Mouse (Mus musculus) liver, embryonic 12.5 days (tissue): ENCODE data around the gene Bcl2l1. TPM values are rescaled to one million over a fixed set of nuclear protein-coding genes. Genes with fewer than 3 reads are reported as not detected.
A peak's percentile ranks its signal among the peaks of the same experiment; 100 is the strongest.

ENCODE experiments used
- ATAC-seq: fragments of 200-750 bp; cut with Nextera tagmentation; 2 replicates; pipeline ENCODE4 v1.8.0; 2017; ENCODE audit warnings: moderate number of reproducible peaks, mild to moderate bottlenecking, moderate library complexity
- H3K27ac ChIP-seq: fragments of 300-500 bp; sonication (generic); 2 replicates; pipeline ENCODE4 v1.5.1; 2016; ENCODE audit warnings: mild to moderate bottlenecking
- H3K27me3 ChIP-seq: fragments of 300-500 bp; sonication (generic); replicated peaks from 2 replicates; pipeline ENCODE4 v1.6.1; 2016; ENCODE audit warnings: mild to moderate bottlenecking, moderate library complexity
- H3K36me3 ChIP-seq: fragments of 300-500 bp; sonication (generic); 2 replicates; pipeline ENCODE4 v1.6.1; 2016; ENCODE audit warnings: mild to moderate bottlenecking, moderate library complexity
- H3K4me1 ChIP-seq: fragments of 300-500 bp; sonication (generic); 2 replicates; pipeline ENCODE4 v1.6.1; 2016
- H3K4me2 ChIP-seq: fragments of 300-500 bp; sonication (generic); 2 replicates; pipeline ENCODE4 v1.6.1; 2016; ENCODE audit warnings: mild to moderate bottlenecking, moderate library complexity
- H3K4me3 ChIP-seq: fragments of 300-500 bp; sonication (generic); 2 replicates; pipeline ENCODE4 v1.5.1; 2016; ENCODE audit warnings: mild to moderate bottlenecking, moderate library complexity
- H3K9ac ChIP-seq: fragments of 300-500 bp; sonication (generic); 2 replicates; pipeline ENCODE4 v1.6.1; 2016; ENCODE audit warnings: mild to moderate bottlenecking, moderate library complexity
- H3K9me3 ChIP-seq: fragments of 300-500 bp; sonication (generic); replicated peaks from 2 replicates; pipeline ENCODE4 v1.6.1; 2016; ENCODE audit warnings: mild to moderate bottlenecking, moderate library complexity
- WGBS: fragments of 180-500 bp; shearing (Covaris S2); methylation state at CpG from one replicate; pipeline ENCODE4 v1.1.7; 2016; ENCODE audit not compliant: insufficient replicate concordance; 5-methylcytosine and 5-hydroxymethylcytosine counted together
- polyA plus RNA-seq: library from polyadenylated mRNA; unstranded; fragments of >200 nt; fragmentation: Nextera tagmentation; extraction: Ambion mirVana; gene quantifications from 2 replicates; pipeline ENCODE4 v1.2.1, GENCODE M21; 2016

Gene Bcl2l1
- polyA plus RNA-seq, 1 experiment from 2014 or later, result 127 TPM

- Histone ChIP-seq H3K9me3 (no peaks in the 10 kb centered on the region), H3K4me3 (no peak overlapping the region), H3K36me3 (peaks cover 52% of the 10 kb centered on the region), H3K27me3 (no peaks in the 10 kb centered on the region), H3K9ac (no peak overlapping the region), H3K4me2 (no peak overlapping the region), H3K4me1 (peaks cover 73% of the 10 kb centered on the region), H3K27ac (peak overlapping the region; percentile 38; the same call in 1 of the 2 replicates)
- no peak for ATAC-seq
- 87% methylated on average over 3 of the region's 3 CpGs for WGBS
Measured at GRCm38 (mm10) chr2:152781031-152781711, 50.4 kb downstream of the Bcl2l1 start.

- 84% methylated on average over 2 of the region's 2 CpGs for WGBS
- no peak overlapping the region for H3K9ac ChIP-seq
- H3K4me1 ChIP-seq, result peaks cover 66% of the 10 kb centered on the region
- H3K27ac ChIP-seq, result no peak overlapping the region
- H3K9me3 ChIP-seq, result no peaks in the 10 kb centered on the region
- H3K4me3 ChIP-seq, result no peak overlapping the region
- H3K4me2 ChIP-seq, result no peak overlapping the region
- no peak for ATAC-seq
- H3K27me3 ChIP-seq, result no peaks in the 10 kb centered on the region
- peaks cover 51% of the 10 kb centered on the region for H3K36me3 ChIP-seq
Measured at GRCm38 (mm10) chr2:152780466-152780865, 51.1 kb downstream of the Bcl2l1 start.

GRCm38 (mm10) chr2:152777081-152777480, 54.4 kb downstream of the Bcl2l1 start:
- Histone ChIP-seq H3K27ac (no peak overlapping the region), H3K4me1 (peaks cover 40% of the 10 kb centered on the region), H3K9me3 (no peaks in the 10 kb centered on the region), H3K27me3 (peaks cover 11% of the 10 kb centered on the region; the same call in 1 of the 2 replicates), H3K4me3 (no peak overlapping the region), H3K36me3 (peaks cover 42% of the 10 kb centered on the region), H3K4me2 (no peak overlapping the region), H3K9ac (no peak overlapping the region)
- WGBS, result 85% methylated on average over 3 of the region's 3 CpGs
- no peak for ATAC-seq

- no peak overlapping the region for H3K9ac ChIP-seq
- H3K4me2 ChIP-seq, result no peak overlapping the region
- H3K36me3 ChIP-seq, result peaks cover 35% of the 10 kb centered on the region
- WGBS, result 81% methylated on average over 2 of the region's 2 CpGs
- H3K9me3 ChIP-seq, result no peaks in the 10 kb centered on the region
- H3K4me3 ChIP-seq, result no peak overlapping the region
- H3K27ac ChIP-seq, result no peak overlapping the region
- peaks cover 36% of the 10 kb centered on the region for H3K4me1 ChIP-seq
- ATAC-seq, result no peak
- peaks cover 18% of the 10 kb centered on the region; the same call in 1 of the 2 replicates for H3K27me3 ChIP-seq
Measured at GRCm38 (mm10) chr2:152776435-152776834, 55.1 kb downstream of the Bcl2l1 start.

- no peak overlapping the region for H3K27ac ChIP-seq
Measured at GRCm38 (mm10) chr2:152776019-152776418, 55.5 kb downstream of the Bcl2l1 start.

GRCm38 (mm10) chr2:152775357-152775756, 56.2 kb downstream of the Bcl2l1 start:
- ATAC-seq, result no peak
- no peak overlapping the region for H3K9ac ChIP-seq
- H3K27ac ChIP-seq, result no peak overlapping the region
- no peaks in the 10 kb centered on the region for H3K9me3 ChIP-seq
- WGBS, result 53% methylated on average over 4 of the region's 4 CpGs
- H3K4me2 ChIP-seq, result no peak overlapping the region
- H3K4me3 ChIP-seq, result no peak overlapping the region
- H3K4me1 ChIP-seq, result peaks cover 30% of the 10 kb centered on the region
- H3K36me3 ChIP-seq, result peaks cover 24% of the 10 kb centered on the region
- peaks cover 28% of the 10 kb centered on the region for H3K27me3 ChIP-seq

More at GRCm38 (mm10) chr2:152776019-152776418, 55.5 kb downstream of the Bcl2l1 start:
- WGBS, result 71% methylated on average over 3 of the region's 3 CpGs
- Histone ChIP-seq H3K4me1 (peaks cover 35% of the 10 kb centered on the region), H3K4me2 (no peak overlapping the region), H3K9me3 (no peaks in the 10 kb centered on the region), H3K9ac (no peak overlapping the region), H3K27me3 (peaks cover 22% of the 10 kb centered on the region), H3K36me3 (peaks cover 31% of the 10 kb centered on the region), H3K4me3 (no peak overlapping the region)
- no peak for ATAC-seq

GRCm38 (mm10) chr2:152772231-152772630, 59.3 kb downstream of the Bcl2l1 start:
- Histone ChIP-seq H3K36me3 (0 out of 2 replicates have a peak, but pooled peaks cover under 1% of the 10 kb centered on the region), H3K4me3 (no peak overlapping the region), H3K27ac (no peak overlapping the region), H3K4me2 (no peak overlapping the region), H3K9ac (no peak overlapping the region), H3K4me1 (peaks cover 44% of the 10 kb centered on the region), H3K27me3 (peaks cover 41% of the 10 kb centered on the region), H3K9me3 (no peaks in the 10 kb centered on the region)
- no peak for ATAC-seq
- 18% methylated on average over 1 of the region's 1 CpGs for WGBS

- Histone ChIP-seq H3K9me3 (no peaks in the 10 kb centered on the region), H3K4me3 (no peak overlapping the region), H3K36me3 (no peaks in the 10 kb centered on the region), H3K4me2 (no peak overlapping the region), H3K9ac (no peak overlapping the region), H3K27me3 (peaks cover 41% of the 10 kb centered on the region), H3K4me1 (peaks cover 51% of the 10 kb centered on the region), H3K27ac (no peak overlapping the region)
- no peak for ATAC-seq
- WGBS, result 62% methylated on average over 9 of the region's 9 CpGs
Measured at GRCm38 (mm10) chr2:152771571-152771970, 60.0 kb downstream of the Bcl2l1 start.

- Histone ChIP-seq H3K4me2 (no peak overlapping the region), H3K9me3 (no peaks in the 10 kb centered on the region), H3K27me3 (peaks cover 49% of the 10 kb centered on the region), H3K27ac (no peak overlapping the region), H3K4me1 (peaks cover 65% of the 10 kb centered on the region), H3K4me3 (no peak overlapping the region), H3K9ac (no peak overlapping the region), H3K36me3 (no peaks in the 10 kb centered on the region)
- WGBS, result 36% methylated on average over 7 of the region's 7 CpGs
- ATAC-seq, result peak; percentile 85
Measured at GRCm38 (mm10) chr2:152769677-152770076, 61.9 kb downstream of the Bcl2l1 start.

GRCm38 (mm10) chr2:152767618-152768271, 63.8 kb downstream of the Bcl2l1 start:
- H3K27me3 ChIP-seq, result peaks cover 46% of the 10 kb centered on the region
- no peaks in the 10 kb centered on the region for H3K9me3 ChIP-seq
- no peaks in the 10 kb centered on the region for H3K36me3 ChIP-seq
- no peak overlapping the region; the same call in 1 of the 2 replicates for H3K9ac ChIP-seq
- H3K4me1 ChIP-seq, result peaks cover 70% of the 10 kb centered on the region
- 0 out of 2 replicates have a peak overlapping the region, but pooled peaks have one; percentile 16 for H3K27ac ChIP-seq
- ATAC-seq, result peak; percentile 65
- H3K4me3 ChIP-seq, result no peak overlapping the region
- 40% methylated on average over 12 of the region's 12 CpGs for WGBS
- H3K4me2 ChIP-seq, result peak overlapping the region; percentile 10; the same call in 1 of the 2 replicates

- Histone ChIP-seq H3K27ac (no peak overlapping the region), H3K9me3 (no peaks in the 10 kb centered on the region), H3K9ac (peak overlapping the region; percentile 7; the same call in 1 of the 2 replicates), H3K4me1 (peaks cover 68% of the 10 kb centered on the region), H3K4me3 (no peak overlapping the region), H3K27me3 (peaks cover 37% of the 10 kb centered on the region), H3K4me2 (peak overlapping the region; percentile 41), H3K36me3 (no peaks in the 10 kb centered on the region)
- ATAC-seq, result peak; percentile 53; the same call in 1 of the 2 replicates
- WGBS, result 16% methylated on average over 25 of the region's 25 CpGs
Measured at GRCm38 (mm10) chr2:152766387-152767123, 65.0 kb downstream of the Bcl2l1 start.
